Mouse (Mus musculus) telencephalon, adult 2 months (tissue): ENCODE data around the gene Faim.
A peak's percentile ranks its signal among the peaks of the same experiment; 100 is the strongest.

ENCODE experiments used
- DNase-seq: peaks from one replicate; pipeline ENCODE4 v3.0.0-alpha.2; 2011; ENCODE audit warnings: low read depth, low spot score

Gene Faim

GRCm38 (mm10) chr9:98974898-98975297 lies 11.3 kb upstream of the Faim start:
- DNase-seq, result no peak

GRCm38 (mm10) chr9:98976081-98976480 lies 10.1 kb upstream of the Faim start:
- no peak for DNase-seq

GRCm38 (mm10) chr9:98976520-98976919 lies 9.7 kb upstream of the Faim start:
- DNase-seq, result no peak

- peak; percentile 51 for DNase-seq
Observed at GRCm38 (mm10) chr9:98979431-98980416, 6.4 kb upstream of the Faim start.

- DNase-seq, result no peak
Observed at GRCm38 (mm10) chr9:98986476-98987096, 413 bp downstream of the Faim start.

DNA sequence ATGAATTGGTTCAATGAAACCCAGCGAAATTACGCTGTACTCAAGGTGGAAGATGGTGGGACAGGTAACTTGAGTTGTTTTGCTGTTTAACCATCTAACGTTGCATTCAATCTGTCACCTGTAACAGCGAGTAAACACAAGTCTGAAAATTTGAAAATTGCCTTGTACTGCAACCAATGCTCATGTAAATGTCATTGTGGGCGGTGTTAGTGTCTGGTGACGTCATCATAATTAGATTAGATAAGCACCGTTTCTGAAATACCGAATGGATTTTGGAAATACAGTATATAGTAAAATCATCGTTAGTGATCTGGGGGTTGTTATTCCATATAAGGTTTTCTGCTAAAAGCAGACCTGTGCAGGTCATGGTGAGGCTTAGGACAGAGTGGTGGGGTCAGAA lies 958 bp downstream of the Faim start:
- no peak for DNase-seq

- DNase-seq, result no peak
Observed at GRCm38 (mm10) chr9:98994103-98994502, 7.9 kb downstream of the Faim start.

GRCm38 (mm10) chr9:98999881-99000339 lies 13.7 kb downstream of the Faim start:
- peak; percentile 39 for DNase-seq

DNA sequence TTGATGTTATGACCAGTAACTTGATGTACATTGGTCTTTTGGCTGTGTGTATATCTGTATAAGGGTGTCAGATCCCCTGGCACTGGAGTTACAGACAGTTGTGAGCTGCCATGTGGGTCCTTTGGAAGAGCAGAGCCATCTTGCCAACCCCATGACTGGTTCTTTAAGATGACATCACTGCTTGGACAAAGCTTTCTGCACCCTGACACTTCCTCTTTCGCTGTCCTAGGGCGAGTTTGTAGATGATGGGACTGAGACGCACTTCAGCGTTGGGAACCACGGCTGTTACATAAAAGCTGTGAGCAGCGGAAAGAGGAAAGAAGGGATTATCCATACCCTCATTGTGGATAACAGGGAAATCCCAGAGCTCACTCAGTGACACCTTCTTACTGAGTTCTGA lies 15.2 kb downstream of the Faim start:
- DNase-seq, result no peak

DNA sequence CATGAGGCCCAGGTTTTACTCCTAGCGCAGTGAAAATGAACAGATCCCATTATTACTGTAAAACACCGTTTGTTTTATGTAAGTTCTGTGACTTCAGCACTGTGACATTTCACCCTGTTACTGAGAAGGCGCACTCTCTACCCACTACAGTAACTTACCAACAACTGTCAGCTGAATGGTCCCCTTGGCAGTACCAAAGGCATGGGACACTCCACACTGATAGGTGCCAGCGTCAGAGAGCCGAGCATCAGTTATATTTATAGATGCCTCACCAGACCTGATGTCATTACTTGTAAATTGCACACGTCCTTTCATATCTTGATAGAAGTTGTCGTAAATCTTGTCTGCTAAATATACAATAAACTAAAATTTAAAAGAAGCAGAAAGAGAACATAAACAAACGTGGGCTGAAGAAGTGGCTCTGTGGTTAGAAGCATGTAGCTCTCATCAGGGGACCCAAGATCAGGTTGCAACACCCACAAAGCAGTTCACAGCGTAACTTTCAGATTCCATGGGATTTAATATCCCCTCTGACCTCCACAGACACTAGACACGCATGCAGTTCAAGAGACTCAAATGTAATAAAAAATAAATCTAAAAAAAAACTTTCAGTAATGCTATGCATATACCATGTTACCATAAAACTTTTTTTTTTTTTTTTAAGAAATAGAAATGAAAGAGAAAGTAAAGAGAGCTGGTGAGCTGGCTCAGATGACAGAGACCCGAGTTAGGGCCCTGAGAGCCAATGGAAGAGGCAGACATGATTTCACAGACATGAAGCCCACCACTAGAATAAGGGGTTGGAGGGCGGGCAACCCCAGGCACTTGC lies 23.1 kb downstream of the Faim start:
- no peak for DNase-seq

DNA sequence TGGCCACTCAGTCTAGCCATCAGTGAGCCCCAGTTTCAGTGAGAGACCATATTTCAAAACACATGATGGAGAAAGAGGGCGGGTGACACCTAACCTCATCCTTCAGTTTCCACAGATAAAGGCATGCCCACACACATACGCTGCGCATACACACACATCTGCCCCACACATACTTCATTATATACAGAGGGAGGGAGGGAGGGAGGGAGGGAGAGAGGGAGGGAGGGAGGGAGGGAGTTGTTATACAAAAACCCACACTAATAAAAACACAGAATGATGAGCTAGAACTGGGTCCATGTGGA lies 23.7 kb downstream of the Faim start:
- DNase-seq, result no peak

GRCm38 (mm10) chr9:99016301-99016700 lies 30.1 kb downstream of the Faim start:
- no peak for DNase-seq

DNA sequence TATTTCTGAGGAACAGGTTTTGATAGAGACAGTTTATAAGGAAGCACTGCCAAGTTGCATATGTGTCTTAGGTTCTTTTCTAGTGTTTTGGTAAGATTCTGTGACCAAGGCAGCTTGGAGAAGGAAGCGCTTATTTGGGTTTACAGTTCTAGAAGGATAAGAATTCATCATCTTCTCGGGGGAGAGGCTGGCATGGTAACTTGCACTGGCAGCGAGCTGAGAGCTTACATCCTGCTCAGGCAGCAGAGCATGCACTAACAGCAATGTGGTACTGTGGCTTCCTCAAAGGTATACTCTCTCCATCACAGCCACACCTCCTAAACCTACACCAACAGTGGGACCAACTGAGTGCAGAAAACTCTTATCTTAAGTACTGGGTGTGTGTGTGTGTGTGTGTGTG lies 30.6 kb downstream of the Faim start:
- DNase-seq, result peak; percentile 24

GRCm38 (mm10) chr9:99017679-99018078 lies 31.5 kb downstream of the Faim start:
- no peak for DNase-seq

DNA sequence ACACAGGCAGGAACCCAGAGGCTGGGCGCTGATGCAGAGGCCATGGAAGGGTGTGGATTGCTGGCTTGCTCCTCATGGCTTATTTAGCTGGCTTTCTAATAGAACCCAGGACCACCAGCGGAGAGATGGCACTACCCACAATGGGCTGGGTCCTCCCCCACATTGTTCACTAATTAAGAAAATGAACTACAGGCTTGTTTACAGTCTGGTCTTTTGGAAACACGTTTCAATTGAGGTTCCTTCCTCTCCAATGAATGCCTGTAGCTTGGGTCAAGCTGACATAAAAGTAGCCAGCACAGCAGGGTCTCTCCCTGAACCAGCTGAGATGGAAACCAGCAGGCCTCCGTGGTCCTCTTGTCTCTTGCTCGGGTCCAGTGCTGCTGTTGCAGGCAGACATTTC lies 35.0 kb downstream of the Faim start:
- DNase-seq, result no peak

- DNase-seq, result no peak
Observed at GRCm38 (mm10) chr9:99021751-99022150, 35.6 kb downstream of the Faim start.

GRCm38 (mm10) chr9:99032031-99032430 lies 45.9 kb downstream of the Faim start:
- no peak for DNase-seq

DNA sequence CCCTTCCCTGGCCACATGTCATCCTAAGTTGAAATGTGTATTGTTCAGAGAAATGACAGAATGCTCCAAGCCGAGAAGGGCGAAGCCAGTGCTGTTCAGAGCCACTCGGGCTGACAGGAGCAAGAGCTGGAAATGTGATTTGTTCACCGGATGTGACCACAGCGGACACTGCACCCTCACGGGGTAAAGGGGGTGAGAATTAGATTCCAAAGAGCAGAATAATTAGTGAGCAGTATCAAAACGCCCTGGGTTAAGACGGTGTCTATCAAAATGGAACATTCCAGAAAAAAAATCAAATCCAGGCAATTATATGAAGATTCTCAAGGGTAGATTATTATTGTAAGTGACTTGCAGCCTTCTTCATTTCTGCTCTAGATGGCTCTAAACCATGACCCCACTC lies 47.9 kb downstream of the Faim start:
- no peak for DNase-seq

DNA sequence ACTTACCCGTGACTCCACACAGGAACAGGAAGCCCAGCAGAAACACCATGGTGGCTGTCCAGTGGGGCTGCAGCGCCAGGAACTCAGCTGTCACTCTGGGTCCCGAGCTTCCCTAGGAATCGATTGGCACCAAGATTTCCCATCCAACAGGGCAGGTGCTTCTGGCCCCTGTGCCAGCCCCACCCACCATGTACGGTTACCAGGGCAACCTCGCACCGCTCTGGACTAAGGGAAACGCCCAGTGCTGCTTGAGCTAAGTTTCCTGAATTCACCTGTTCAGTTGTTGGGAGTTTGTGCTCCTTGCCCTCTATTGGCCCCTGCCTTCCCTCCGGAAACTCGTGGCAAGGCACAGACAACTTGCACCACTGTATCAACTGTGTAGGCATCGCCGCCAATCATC lies 49.4 kb downstream of the Faim start, which contains the start of gene Gm1123:
Gene Gm1123, minus strand, starts transcription at position 141 of the 400 bp plus-strand sequence.
- DNase-seq, result no peak

GRCm38 (mm10) chr9:99041994-99042393 lies 55.8 kb downstream of the Faim start:
- no peak for DNase-seq

- no peak for DNase-seq
Observed at GRCm38 (mm10) chr9:99042641-99043040, 56.5 kb downstream of the Faim start.

DNA sequence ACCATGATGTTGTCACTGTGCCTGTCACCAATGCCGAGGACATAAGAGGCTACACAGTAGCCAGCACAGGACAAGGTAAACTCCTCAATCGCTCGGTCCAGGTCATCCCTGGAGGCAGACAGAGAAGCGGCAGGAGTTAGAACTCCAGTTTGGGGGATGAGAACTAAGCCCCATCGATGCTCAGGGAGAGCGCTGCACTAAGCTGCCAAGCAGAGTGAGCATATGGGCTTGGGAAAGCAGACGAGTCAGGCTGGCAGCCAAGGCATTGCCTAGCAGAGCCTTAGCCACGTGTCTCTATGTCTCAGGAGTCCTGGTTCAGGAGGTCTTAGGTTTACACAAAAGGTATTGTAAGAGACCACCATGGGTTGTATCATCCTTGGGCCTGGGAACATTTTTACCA lies 58.6 kb downstream of the Faim start:
- DNase-seq, result no peak
